Mouse (Mus musculus) stomach, postnatal 0 days (tissue): ENCODE measurements at regions not wholly inside any gene's neighbourhood (a gene's known extent, or its start where the extent isn't known, plus 50 kb on each side); places are given as distances from the start of the nearest gene placed in this dataset.

Source experiments
- CTCF ChIP-seq: IDR thresholded peaks from 2 replicates; pipeline ENCODE4 v1.5.1; 2016; ENCODE audit warnings: antibody characterized with exemption, low read depth, mild to moderate bottlenecking, moderate library complexity
- EP300 ChIP-seq: optimal IDR thresholded peaks from 2 replicates; pipeline ENCODE3; 2016; ENCODE audit warnings: antibody characterized with exemption

DNA sequence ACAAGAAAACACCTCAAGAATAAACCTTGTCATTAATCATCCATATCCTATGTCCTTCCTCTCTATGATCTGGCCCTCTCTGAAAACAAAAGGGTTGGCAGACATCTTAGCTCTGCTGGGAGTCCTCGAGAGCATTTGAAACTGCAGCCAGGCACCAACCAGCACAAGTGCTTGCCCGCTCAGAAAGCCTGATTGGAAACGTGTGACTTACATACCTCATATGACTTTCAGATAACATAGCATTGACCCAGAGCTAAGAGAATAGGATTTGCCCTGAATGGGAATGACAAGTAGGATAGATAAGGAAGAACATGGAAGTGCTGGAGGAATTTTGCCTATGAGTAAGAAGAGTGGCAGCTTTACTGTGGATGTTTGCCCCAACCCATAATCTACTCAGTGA is 447.1 kb upstream of the Dab2 start:
- TF ChIP-seq CTCF, result no peak
- TF ChIP-seq EP300, result no peak
